Mouse (Mus musculus) CD4-positive, CD25-positive, alpha-beta regulatory T cell, adult 2 months (primary cell): ENCODE measurements around the gene 1700037H04Rik.

Source experiments
- DNase-seq: peaks from one replicate; pipeline ENCODE4 v3.0.0-alpha.2; 2012; ENCODE audit warnings: low read depth, low spot score

1700037H04Rik gene

DNA sequence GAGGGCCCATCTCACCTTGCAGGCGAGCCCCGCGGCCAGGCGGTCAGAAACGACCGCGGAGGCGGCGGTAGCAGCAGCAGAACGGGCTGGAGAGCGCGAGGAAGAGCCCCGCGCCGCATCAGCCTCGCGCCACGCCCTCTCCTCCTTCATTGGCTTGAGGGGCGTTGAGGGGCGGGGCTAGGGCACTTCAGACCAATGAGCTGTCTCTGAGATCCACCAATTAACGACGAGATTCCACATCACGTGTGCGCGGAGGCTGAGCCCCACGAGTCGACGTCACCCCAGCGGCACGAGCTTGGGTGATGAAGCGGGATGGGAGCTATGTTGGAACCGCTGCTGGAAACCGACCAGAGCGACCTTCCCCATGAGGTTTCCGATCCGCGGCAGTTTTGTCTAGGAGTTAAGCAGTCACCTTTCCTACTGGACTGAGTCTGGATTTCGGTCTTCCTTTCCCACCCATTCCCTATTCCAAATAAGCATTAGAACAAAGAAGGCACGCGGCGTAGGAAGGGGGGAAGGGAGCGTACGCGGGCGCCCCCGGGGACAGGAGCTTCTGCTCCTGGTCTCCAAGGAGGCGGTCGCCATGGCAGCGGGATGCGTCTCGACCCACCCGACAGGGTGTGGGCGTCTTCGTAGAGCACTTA lies at the start of gene 1700037H04Rik:
TSS of gene 1700037H04Rik (minus strand) at position 144 of the 644 bp plus-strand sequence.
- peak; percentile 99 for DNase-seq

GRCm38 (mm10) chr2:131209125-131209795 lies 49.4 kb upstream of the 1700037H04Rik start:
- no peak for DNase-seq

DNA sequence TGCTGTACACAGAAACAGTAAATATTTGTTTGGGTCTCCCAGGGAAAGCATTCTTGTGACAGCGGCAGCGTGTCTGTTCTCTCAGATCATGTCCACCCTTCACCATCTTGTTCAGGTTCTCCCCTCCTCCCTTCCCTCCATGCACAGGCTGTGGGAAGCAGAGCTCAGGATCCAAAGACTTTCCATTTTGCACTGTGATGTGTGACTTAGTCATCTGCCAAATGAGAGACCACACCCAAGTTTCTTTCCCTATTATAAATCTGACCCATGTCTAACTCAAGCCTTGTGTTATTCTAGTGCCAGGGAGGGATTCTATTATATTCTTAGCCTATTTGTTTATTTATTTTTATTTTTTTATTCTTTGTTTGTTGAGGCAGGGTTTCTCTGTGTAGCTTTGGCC lies 48.5 kb upstream of the 1700037H04Rik start:
- no peak for DNase-seq

- DNase-seq: no peak
Measured at GRCm38 (mm10) chr2:131206778-131207177, 46.9 kb upstream of the 1700037H04Rik start, which contains the start of gene Ap5s1. Ap5s1 (plus strand) TSS chr2:131207078.

GRCm38 (mm10) chr2:131205521-131206182 lies 45.8 kb upstream of the 1700037H04Rik start:
- DNase-seq: no peak

- peak; percentile 22 for DNase-seq
Measured at GRCm38 (mm10) chr2:131204410-131204981, 44.6 kb upstream of the 1700037H04Rik start.

GRCm38 (mm10) chr2:131203816-131204409 lies 44.0 kb upstream of the 1700037H04Rik start:
- DNase-seq: no peak

- no peak for DNase-seq
Measured at GRCm38 (mm10) chr2:131201262-131201661, 41.4 kb upstream of the 1700037H04Rik start.

GRCm38 (mm10) chr2:131200710-131201109 lies 40.8 kb upstream of the 1700037H04Rik start:
- no peak for DNase-seq

- no peak for DNase-seq
Measured at GRCm38 (mm10) chr2:131196606-131197316, 36.9 kb upstream of the 1700037H04Rik start.

GRCm38 (mm10) chr2:131191005-131191390 lies 31.1 kb upstream of the 1700037H04Rik start:
- peak; percentile 50 for DNase-seq

DNA sequence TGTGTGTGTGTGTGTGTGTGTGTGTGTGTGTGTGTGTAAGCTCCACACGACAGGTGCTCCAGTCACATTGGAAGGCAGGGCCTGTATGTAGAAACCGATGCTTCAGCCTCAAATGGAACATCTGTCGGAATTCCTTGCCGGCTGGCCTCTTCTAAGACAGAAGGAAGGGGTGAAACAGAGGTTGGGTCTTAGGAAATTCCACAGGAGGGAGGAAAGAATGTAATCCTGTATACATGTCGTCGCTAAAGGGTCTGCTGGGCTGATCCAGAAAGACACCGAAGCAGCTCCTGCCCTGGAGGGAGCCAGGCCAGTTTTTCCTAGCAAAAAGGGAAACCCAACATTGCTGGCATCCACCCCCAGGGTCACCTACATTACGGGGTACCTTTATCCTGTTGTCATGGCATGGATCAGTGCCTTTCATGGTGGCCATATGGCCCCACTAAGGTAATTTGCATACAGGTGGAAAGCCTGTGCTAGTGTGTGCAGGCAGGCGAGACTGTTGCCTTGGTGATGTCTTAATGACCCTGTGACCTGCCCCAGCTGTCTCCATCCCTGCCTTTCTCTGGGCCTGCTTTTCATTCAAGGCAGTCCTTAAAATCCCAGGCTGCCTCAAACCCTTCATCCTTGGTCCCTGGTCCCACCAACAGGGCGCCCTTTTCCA lies 30.6 kb upstream of the 1700037H04Rik start:
- peak; percentile 28 for DNase-seq

DNA sequence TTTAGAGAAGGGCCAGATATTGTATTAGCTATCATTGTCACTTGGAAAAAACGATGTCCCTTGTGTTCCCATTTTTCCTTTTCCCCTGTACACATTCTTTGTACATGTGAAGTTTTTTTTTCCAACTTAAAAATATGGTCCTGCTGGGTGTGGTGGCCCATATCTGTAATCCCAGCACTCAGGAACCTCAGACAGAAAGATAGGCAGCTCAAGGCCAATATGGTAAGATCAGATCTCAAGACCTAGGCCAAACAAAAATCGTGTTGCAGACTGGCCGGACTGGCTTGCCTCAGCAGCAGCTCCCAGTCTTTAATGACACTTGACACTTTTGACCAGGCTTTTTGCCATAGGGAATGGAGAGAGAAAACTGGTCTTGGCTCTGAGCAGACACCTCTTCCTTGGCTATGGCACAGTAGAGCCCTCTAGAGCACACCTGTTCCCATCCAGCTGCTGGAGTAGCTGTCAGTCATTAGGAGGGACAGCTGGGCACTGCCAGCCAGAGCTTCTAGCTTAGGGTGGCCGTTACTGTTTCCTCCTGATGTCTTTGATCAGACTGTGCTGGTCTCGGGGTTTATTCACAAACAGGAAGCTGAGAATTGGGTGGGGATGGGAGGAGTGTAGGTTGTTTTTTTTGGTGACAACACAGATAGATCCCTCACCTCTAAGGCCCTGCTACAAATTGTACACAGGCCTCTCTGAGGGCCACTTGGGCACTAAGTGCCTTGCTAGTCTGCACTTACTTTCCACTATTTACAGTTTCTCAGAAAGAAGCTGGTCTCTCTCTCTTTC lies 29.8 kb upstream of the 1700037H04Rik start:
- peak; percentile 56 for DNase-seq

GRCm38 (mm10) chr2:131188311-131188710 lies 28.4 kb upstream of the 1700037H04Rik start:
- peak; percentile 68 for DNase-seq

GRCm38 (mm10) chr2:131187602-131187922 lies 27.7 kb upstream of the 1700037H04Rik start:
- no peak for DNase-seq

DNA sequence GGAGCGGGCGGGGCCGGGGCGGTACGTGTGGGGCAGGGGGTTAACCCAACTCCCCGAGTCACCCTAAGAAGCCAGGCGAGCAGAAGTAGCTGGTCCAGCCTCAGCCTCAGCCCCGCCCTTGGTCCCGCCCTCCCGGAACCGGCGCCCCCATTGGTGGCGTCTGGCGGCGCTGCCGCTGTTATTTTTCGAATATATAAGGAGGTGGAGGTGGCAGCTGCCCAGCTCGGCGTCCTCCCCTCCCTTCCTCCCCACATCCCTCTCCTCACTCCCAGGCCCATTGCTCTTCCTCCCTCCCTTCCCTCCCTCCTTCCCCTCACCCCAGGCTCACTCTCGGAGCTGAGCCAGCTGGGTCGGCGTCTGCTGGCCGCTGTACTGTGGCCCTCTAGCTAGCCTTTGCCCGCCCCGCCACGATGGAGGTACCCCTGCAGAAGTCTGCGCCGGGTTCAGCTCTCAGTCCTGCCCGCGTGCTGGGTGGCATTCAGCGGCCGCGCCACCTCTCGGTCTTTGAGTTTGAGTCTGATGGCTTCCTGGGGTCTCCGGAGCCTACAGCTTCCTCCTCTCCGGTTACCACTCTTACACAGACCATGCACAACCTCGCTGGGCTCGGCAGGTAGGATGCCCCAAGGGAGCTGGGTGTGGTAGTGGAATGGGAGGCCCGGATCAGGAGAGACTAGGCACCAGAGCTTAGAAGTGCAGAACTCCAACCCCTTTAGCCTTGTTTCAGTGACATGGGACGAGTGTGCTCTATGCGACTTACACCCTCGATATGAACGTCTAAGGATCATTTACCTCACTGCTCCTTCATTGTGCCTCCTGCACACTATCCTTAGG lies 27.1 kb upstream of the 1700037H04Rik start, which contains the start of the genes Cdc25b and Spef1:
TSS of gene Cdc25b (plus strand) at position 179 of the 831 bp plus-strand sequence.
TSS of gene Spef1 (minus strand) at position 512 of the 831 bp plus-strand sequence.
- peak; percentile 90 for DNase-seq

DNA sequence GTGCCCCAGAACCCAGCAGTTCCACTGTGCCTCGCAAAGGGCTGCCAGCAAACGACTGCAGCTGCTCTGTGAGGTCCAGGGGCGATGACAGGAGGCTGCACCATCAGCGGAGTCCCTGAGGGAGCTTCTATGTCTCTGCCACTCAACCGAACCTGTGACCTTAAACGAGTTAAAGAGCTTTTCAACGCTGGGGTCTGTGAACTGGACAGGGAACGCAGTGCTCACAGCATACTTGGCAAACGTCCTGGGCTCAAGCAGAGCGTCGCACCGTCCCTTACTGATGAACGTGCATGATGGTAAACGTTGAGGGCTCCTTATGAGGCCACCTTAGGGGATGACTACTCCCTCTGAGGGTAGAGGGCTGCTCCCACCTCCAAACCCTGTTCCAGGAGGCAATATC lies 26.5 kb upstream of the 1700037H04Rik start:
- no peak for DNase-seq

DNA sequence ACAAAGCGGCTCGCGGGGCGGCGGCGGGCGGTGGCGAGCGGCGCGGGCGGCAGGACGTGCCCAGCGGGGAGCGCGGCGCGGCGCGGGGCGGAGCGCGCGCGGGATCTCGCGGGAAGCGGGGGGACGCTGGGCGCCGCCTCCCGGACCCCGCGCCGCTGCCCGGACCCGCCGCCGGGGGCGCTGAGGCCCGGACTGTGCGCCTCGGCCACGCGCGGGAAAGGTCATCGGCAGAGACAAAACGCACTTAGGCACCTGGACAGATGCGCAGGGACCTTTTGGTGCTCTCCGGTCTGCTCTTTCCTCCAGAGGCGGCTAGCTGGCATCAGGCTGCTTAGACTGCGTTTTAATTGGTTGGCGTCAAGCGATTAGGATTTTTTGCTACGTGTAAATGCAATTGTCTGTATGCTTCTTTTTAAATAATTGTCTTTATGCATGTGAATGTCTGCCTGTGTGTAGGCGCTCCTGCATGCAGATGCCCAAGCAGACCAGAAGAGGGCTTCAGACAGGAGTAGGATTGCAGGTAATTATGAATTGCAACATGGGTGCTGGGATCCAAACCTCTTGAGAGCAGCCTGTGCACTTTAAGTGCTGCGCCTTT lies 20.2 kb upstream of the 1700037H04Rik start, which contains the start of gene Cenpb:
TSS of gene Cenpb (minus strand) at position 78 of the 598 bp plus-strand sequence.
- peak; percentile 82 for DNase-seq
